Mouse (Mus musculus): Measurements from ENCODE around the gene Bcorl1.

GRCm38 (mm10) chrX:48428241-48428640 is 87.1 kb downstream of the Bcorl1 start:
- no peak for TF ChIP-seq CTCF (conservative IDR thresholded peaks at IDR 0.05; ENCODE audit: low read length)
- no peak for TF ChIP-seq NANOG (IDR thresholded peaks at IDR 0.05; ENCODE audit: borderline replicate concordance, low read length)
- TF ChIP-seq POU5F1 (IDR thresholded peaks at IDR 0.05; ENCODE audit: borderline replicate concordance, low read length), result no peak
